Mouse (Mus musculus): ENCODE data around the gene Ccl8. TPM values are rescaled to one million over a fixed set of nuclear protein-coding genes. Genes with fewer than 3 reads are reported as not detected.

Ccl8 gene
- polyA plus RNA-seq (2015; fragmentation: Nextera tagmentation; extraction: Ambion mirVana): 0.32 and 1.0 TPM in 2 replicates

GRCm38 (mm10) chr11:82114885-82115284, at the start of gene Ccl8:
Gene Ccl8 (plus strand): TSS chr11:82115185.
- WGBS: 78% methylated on average over 3 of the region's 3 CpGs
- H3K4me3 ChIP-seq (ENCODE audit: low read length): no peak within 1 kb of the TSS
- ATAC-seq (replicated peaks; ENCODE audit: extremely low read depth, insufficient read depth, low FRiP score): no peak
- no peak within 1 kb of the TSS for H3K9ac ChIP-seq (ENCODE audit: low read length)
- H3K4me2 ChIP-seq (ENCODE audit: low read depth, low read length): no peak within 1 kb of the TSS
- H3K9me3 ChIP-seq (replicated peaks; ENCODE audit: control insufficient read depth, low read length): no peaks in the 10 kb centered on the region
- H3K36me3 ChIP-seq (ENCODE audit: control insufficient read depth, insufficient read depth): no peaks in the 10 kb centered on the region
- no peaks in the 10 kb centered on the region for H3K27me3 ChIP-seq (ENCODE audit: control insufficient read depth, insufficient read depth, low read length)
- H3K4me1 ChIP-seq (ENCODE audit: control insufficient read depth, insufficient read depth, low read length): no peaks in the 10 kb centered on the region
- no peak within 1 kb of the TSS for H3K27ac ChIP-seq (ENCODE audit: low read length)

GRCm38 (mm10) chr11:82066953-82067571, 47.9 kb upstream of the Ccl8 start:
- H3K27me3 ChIP-seq (ENCODE audit: control insufficient read depth, insufficient read depth, low read length): no peaks in the 10 kb centered on the region
- H3K9me3 ChIP-seq (replicated peaks; ENCODE audit: control insufficient read depth, low read length): no peaks in the 10 kb centered on the region
- H3K4me2 ChIP-seq (ENCODE audit: low read depth, low read length): no peak overlapping the region
- 68% methylated on average over 7 of the region's 7 CpGs for WGBS
- H3K4me1 ChIP-seq (ENCODE audit: control insufficient read depth, insufficient read depth, low read length): no peaks in the 10 kb centered on the region
- no peak overlapping the region for H3K4me3 ChIP-seq (ENCODE audit: low read length)
- H3K27ac ChIP-seq (ENCODE audit: low read length): no peak overlapping the region
- H3K36me3 ChIP-seq (ENCODE audit: control insufficient read depth, insufficient read depth): no peaks in the 10 kb centered on the region
- no peak for ATAC-seq (replicated peaks; ENCODE audit: extremely low read depth, insufficient read depth, low FRiP score)
- no peak overlapping the region for H3K9ac ChIP-seq (ENCODE audit: low read length)

DNA sequence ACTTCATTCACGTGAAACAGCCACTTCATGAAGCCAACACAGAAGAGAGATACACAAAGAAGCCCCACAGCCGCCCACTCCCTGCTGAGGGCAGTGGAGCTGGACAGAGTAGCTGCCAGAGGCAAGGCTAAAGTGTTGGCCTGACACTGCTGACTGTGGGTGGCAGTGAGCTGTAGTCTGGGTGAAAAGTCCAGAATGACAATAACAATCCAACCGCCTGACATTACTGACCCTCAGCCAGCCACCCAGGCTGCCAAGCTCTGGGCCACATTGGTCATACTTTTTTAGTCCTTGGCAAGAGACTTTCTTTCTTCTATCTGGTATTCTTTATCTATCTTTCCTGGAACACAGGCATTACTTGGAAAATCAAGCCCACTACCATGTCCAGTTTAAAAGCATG, 43.9 kb upstream of the Ccl8 start:
- Histone ChIP-seq H3K27me3 (ENCODE audit: control insufficient read depth, insufficient read depth, low read length) (no peaks in the 10 kb centered on the region), H3K36me3 (ENCODE audit: control insufficient read depth, insufficient read depth) (no peaks in the 10 kb centered on the region), H3K9ac (ENCODE audit: low read length) (no peak overlapping the region), H3K4me3 (ENCODE audit: low read length) (no peak overlapping the region), H3K4me2 (ENCODE audit: low read depth, low read length) (no peak overlapping the region), H3K9me3 (replicated peaks; ENCODE audit: control insufficient read depth, low read length) (no peaks in the 10 kb centered on the region), H3K27ac (ENCODE audit: low read length) (no peak overlapping the region), H3K4me1 (ENCODE audit: control insufficient read depth, insufficient read depth, low read length) (no peaks in the 10 kb centered on the region)
- ATAC-seq (replicated peaks; ENCODE audit: extremely low read depth, insufficient read depth, low FRiP score): no peak
- WGBS: 65% methylated on average over 3 of the region's 3 CpGs

DNA sequence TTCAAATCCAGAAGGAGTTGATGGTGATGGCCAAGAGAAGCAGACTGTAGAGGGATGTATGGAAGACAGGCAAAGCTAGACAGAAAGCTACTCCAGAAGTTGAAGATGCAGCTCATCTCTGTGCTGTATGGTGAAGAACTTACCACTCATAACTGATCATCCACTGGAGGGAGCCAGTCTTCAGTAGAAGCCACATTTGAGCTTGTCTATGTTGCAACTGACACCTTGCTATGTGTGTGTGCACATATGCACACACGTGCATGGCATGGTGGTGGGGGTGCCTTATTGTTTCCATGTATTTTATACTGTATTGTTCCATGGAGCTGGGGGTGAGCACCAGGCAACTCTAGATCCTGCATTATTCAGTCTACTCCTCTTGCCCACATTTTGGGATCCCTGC, 42.6 kb upstream of the Ccl8 start:
- H3K4me3 ChIP-seq (ENCODE audit: low read length): no peak overlapping the region
- H3K36me3 ChIP-seq (ENCODE audit: control insufficient read depth, insufficient read depth): no peaks in the 10 kb centered on the region
- no peaks in the 10 kb centered on the region for H3K4me1 ChIP-seq (ENCODE audit: control insufficient read depth, insufficient read depth, low read length)
- H3K9ac ChIP-seq (ENCODE audit: low read length): no peak overlapping the region
- no peaks in the 10 kb centered on the region for H3K27me3 ChIP-seq (ENCODE audit: control insufficient read depth, insufficient read depth, low read length)
- H3K4me2 ChIP-seq (ENCODE audit: low read depth, low read length): no peak overlapping the region
- no peak for ATAC-seq (replicated peaks; ENCODE audit: extremely low read depth, insufficient read depth, low FRiP score)
- H3K27ac ChIP-seq (ENCODE audit: low read length): no peak overlapping the region
- H3K9me3 ChIP-seq (replicated peaks; ENCODE audit: control insufficient read depth, low read length): no peaks in the 10 kb centered on the region
- 68% methylated on average over 1 of the region's 1 CpGs for WGBS

GRCm38 (mm10) chr11:82072984-82073383, 42.0 kb upstream of the Ccl8 start:
- Histone ChIP-seq H3K4me1 (ENCODE audit: control insufficient read depth, insufficient read depth, low read length) (no peaks in the 10 kb centered on the region), H3K36me3 (ENCODE audit: control insufficient read depth, insufficient read depth) (no peaks in the 10 kb centered on the region), H3K27ac (ENCODE audit: low read length) (no peak overlapping the region), H3K27me3 (ENCODE audit: control insufficient read depth, insufficient read depth, low read length) (no peaks in the 10 kb centered on the region), H3K4me3 (ENCODE audit: low read length) (no peak overlapping the region), H3K9ac (ENCODE audit: low read length) (no peak overlapping the region), H3K4me2 (ENCODE audit: low read depth, low read length) (no peak overlapping the region), H3K9me3 (replicated peaks; ENCODE audit: control insufficient read depth, low read length) (no peaks in the 10 kb centered on the region)
- no peak for ATAC-seq (replicated peaks; ENCODE audit: extremely low read depth, insufficient read depth, low FRiP score)
- WGBS: 61% methylated on average over 3 of the region's 3 CpGs

DNA sequence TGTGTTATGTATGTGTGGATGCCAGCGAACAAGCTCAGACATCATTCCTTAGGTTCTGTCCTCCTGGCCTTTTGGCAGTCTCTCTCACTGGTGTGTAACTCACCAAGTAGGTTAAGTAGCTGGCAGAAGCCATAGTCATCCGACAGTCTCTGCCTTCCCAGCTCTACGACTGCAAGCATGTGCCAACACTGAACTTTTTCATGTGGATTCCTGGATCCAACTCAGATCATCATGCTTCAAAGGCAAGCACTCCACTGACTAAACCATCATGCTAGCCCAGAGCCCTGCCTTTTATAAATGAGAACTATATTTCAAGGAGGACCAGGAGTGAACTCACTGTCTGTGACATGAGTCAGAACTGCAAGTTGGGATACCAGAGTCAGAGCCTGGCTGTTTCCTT, 41.3 kb upstream of the Ccl8 start:
- Histone ChIP-seq H3K9ac (ENCODE audit: low read length) (no peak overlapping the region), H3K9me3 (replicated peaks; ENCODE audit: control insufficient read depth, low read length) (no peaks in the 10 kb centered on the region), H3K4me3 (ENCODE audit: low read length) (no peak overlapping the region), H3K27me3 (ENCODE audit: control insufficient read depth, insufficient read depth, low read length) (no peaks in the 10 kb centered on the region), H3K36me3 (ENCODE audit: control insufficient read depth, insufficient read depth) (no peaks in the 10 kb centered on the region), H3K27ac (ENCODE audit: low read length) (no peak overlapping the region), H3K4me2 (ENCODE audit: low read depth, low read length) (no peak overlapping the region), H3K4me1 (ENCODE audit: control insufficient read depth, insufficient read depth, low read length) (no peaks in the 10 kb centered on the region)
- WGBS: 71% methylated on average over 3 of the region's 3 CpGs
- no peak for ATAC-seq (replicated peaks; ENCODE audit: extremely low read depth, insufficient read depth, low FRiP score)

DNA sequence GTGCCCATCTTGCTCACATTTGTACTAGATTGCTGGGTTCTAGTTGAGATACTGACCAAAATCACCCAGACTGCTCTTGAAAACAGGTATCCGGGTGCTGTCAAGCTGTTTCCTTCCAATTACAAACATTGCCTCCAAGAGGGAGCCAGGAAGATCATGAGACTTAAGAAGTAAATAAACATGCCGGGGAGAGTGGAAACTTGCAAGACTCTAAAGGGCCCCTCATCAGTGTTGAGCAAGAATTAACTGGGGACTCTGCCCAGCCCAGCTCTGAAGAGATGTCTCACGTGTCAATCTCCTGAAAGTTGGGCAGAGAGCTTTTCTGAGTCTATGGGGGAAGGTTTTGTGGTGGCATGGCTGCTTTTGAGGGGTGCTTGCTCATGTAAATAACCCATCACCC, 38.0 kb upstream of the Ccl8 start:
- H3K4me3 ChIP-seq (ENCODE audit: low read length): no peak overlapping the region
- WGBS: 51% methylated on average over 3 of the region's 3 CpGs
- no peak overlapping the region for H3K4me2 ChIP-seq (ENCODE audit: low read depth, low read length)
- no peaks in the 10 kb centered on the region for H3K9me3 ChIP-seq (replicated peaks; ENCODE audit: control insufficient read depth, low read length)
- H3K36me3 ChIP-seq (ENCODE audit: control insufficient read depth, insufficient read depth): no peaks in the 10 kb centered on the region
- no peak overlapping the region for H3K27ac ChIP-seq (ENCODE audit: low read length)
- no peaks in the 10 kb centered on the region for H3K4me1 ChIP-seq (ENCODE audit: control insufficient read depth, insufficient read depth, low read length)
- ATAC-seq (replicated peaks; ENCODE audit: extremely low read depth, insufficient read depth, low FRiP score): no peak
- H3K27me3 ChIP-seq (ENCODE audit: control insufficient read depth, insufficient read depth, low read length): no peaks in the 10 kb centered on the region
- no peak overlapping the region for H3K9ac ChIP-seq (ENCODE audit: low read length)

GRCm38 (mm10) chr11:82078136-82078730, 36.8 kb upstream of the Ccl8 start:
- no peak overlapping the region for H3K4me3 ChIP-seq (ENCODE audit: low read length)
- H3K27me3 ChIP-seq (ENCODE audit: control insufficient read depth, insufficient read depth, low read length): no peaks in the 10 kb centered on the region
- no peaks in the 10 kb centered on the region for H3K9me3 ChIP-seq (replicated peaks; ENCODE audit: control insufficient read depth, low read length)
- no peaks in the 10 kb centered on the region for H3K36me3 ChIP-seq (ENCODE audit: control insufficient read depth, insufficient read depth)
- no peak overlapping the region for H3K9ac ChIP-seq (ENCODE audit: low read length)
- no peak overlapping the region for H3K27ac ChIP-seq (ENCODE audit: low read length)
- ATAC-seq (replicated peaks; ENCODE audit: extremely low read depth, insufficient read depth, low FRiP score): no peak
- no peak overlapping the region for H3K4me2 ChIP-seq (ENCODE audit: low read depth, low read length)
- no peaks in the 10 kb centered on the region for H3K4me1 ChIP-seq (ENCODE audit: control insufficient read depth, insufficient read depth, low read length)

DNA sequence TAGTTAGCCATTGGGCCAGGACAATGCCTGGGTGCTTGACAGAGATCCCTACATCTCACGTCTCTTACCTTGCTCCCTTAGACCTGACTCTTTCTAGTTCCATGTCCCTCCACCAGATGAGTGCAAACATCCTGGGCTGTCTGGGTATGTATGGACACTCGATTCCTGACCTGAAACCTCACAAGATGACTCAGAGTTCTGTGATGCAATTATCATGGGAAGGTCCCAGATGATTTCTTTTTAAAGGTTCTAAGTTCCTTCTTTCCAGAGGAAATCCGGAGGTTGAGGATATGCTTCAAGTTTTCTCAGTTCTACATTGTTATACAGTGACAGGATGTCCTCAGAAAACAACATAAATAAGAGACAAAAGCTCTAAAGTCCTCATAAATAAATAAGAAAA, 34.1 kb upstream of the Ccl8 start:
- Histone ChIP-seq H3K4me1 (ENCODE audit: control insufficient read depth, insufficient read depth, low read length) (no peaks in the 10 kb centered on the region), H3K9ac (ENCODE audit: low read length) (no peak overlapping the region), H3K27ac (ENCODE audit: low read length) (no peak overlapping the region), H3K36me3 (ENCODE audit: control insufficient read depth, insufficient read depth) (no peaks in the 10 kb centered on the region), H3K4me3 (ENCODE audit: low read length) (no peak overlapping the region), H3K4me2 (ENCODE audit: low read depth, low read length) (no peak overlapping the region), H3K27me3 (ENCODE audit: control insufficient read depth, insufficient read depth, low read length) (no peaks in the 10 kb centered on the region), H3K9me3 (replicated peaks; ENCODE audit: control insufficient read depth, low read length) (no peaks in the 10 kb centered on the region)
- ATAC-seq (replicated peaks; ENCODE audit: extremely low read depth, insufficient read depth, low FRiP score): no peak
- 62% methylated on average over 3 of the region's 3 CpGs for WGBS

Data from heart, embryonic 16.5 days (tissue).